Mouse (Mus musculus) limb, embryonic 14.5 days (tissue): ENCODE measurements around the gene Tcf12. TPM values are rescaled to one million over a fixed set of nuclear protein-coding genes. Genes with fewer than 3 reads are reported as not detected.

Experiments used
- ATAC-seq: fragments of 200-750 bp; cut with Nextera tagmentation; 2 replicates; pipeline ENCODE4 v1.8.0; 2017; ENCODE audit warnings: low read depth, moderate number of reproducible peaks, moderate TSS enrichment; ENCODE audit not compliant: low FRiP score
- DNase-seq: peaks from one replicate; pipeline ENCODE4 v3.0.0-alpha.2; 2015; ENCODE audit warnings: low spot score
- H3K27ac ChIP-seq: fragments of 300-500 bp; sonication (generic); replicated peaks from 2 replicates; pipeline ENCODE4 v1.5.1; 2014; ENCODE audit warnings: low read depth, mild to moderate bottlenecking, low read length, moderate library complexity, mixed read lengths
- H3K27me3 ChIP-seq: fragments of 300-500 bp; sonication (generic); 2 replicates; pipeline ENCODE4 v1.6.1; 2014; ENCODE audit warnings: low read length, mixed read lengths; ENCODE audit not compliant: control insufficient read depth, insufficient read depth
- H3K36me3 ChIP-seq: fragments of 300-500 bp; sonication (generic); 2 replicates; pipeline ENCODE4 v1.6.1; 2014; ENCODE audit warnings: mild to moderate bottlenecking, low read length, moderate library complexity, mixed read lengths; ENCODE audit not compliant: control insufficient read depth, insufficient read depth
- H3K4me1 ChIP-seq: fragments of 300-500 bp; sonication (generic); 2 replicates; pipeline ENCODE4 v1.6.1; 2014; ENCODE audit warnings: antibody characterized with exemption, low read length, mixed read lengths; ENCODE audit not compliant: control insufficient read depth, insufficient read depth
- H3K4me2 ChIP-seq: fragments of 300-500 bp; sonication (generic); replicated peaks from 2 replicates; pipeline ENCODE4 v1.6.1; 2014; ENCODE audit warnings: low read depth, mild to moderate bottlenecking, low read length, moderate library complexity; ENCODE audit not compliant: severe bottlenecking
- H3K4me3 ChIP-seq: fragments of 300-500 bp; sonication (generic); replicated peaks from 2 replicates; pipeline ENCODE4 v1.5.1; 2014; ENCODE audit warnings: low read length
- H3K9ac ChIP-seq: fragments of 300-500 bp; sonication (generic); 2 replicates; pipeline ENCODE4 v1.6.1; 2014; ENCODE audit warnings: mild to moderate bottlenecking, low read depth, low read length, moderate library complexity; ENCODE audit not compliant: severe bottlenecking
- H3K9me3 ChIP-seq: fragments of 300-500 bp; sonication (generic); 2 replicates; pipeline ENCODE4 v1.6.1; 2016; ENCODE audit warnings: low read length; ENCODE audit not compliant: control insufficient read depth
- POLR2A ChIP-seq: fragments of 200-500 bp; IDR thresholded peaks from 2 replicates; pipeline ENCODE4 v1.8.0; 2012; ENCODE audit warnings: inconsistent platforms, mild to moderate bottlenecking, moderate library complexity, borderline replicate concordance; ENCODE audit not compliant: insufficient read depth, insufficient read length; ENCODE audit errors: extremely low read depth
- WGBS: fragments of 180-500 bp; shearing (Covaris S2); extraction: QIAGEN DNeasy Blood & Tissue Kit; methylation state at CpG from one replicate; pipeline ENCODE4 v1.1.7; 2014; 5-methylcytosine and 5-hydroxymethylcytosine counted together
- microRNA-seq: library from miRNA; unstranded; fragments of <30 nt; microRNA quantifications from one replicate; pipeline ENCODE4, GENCODE M21; 2016
- polyA plus RNA-seq, 2 experiments: library from polyadenylated mRNA; depleted of rRNA in 1 of 2; stranded (reverse) in 1 of 2; unstranded in 1 of 2; fragments of >200 nt; fragmentation: Nextera tagmentation in 1 of 2; extraction: Ambion mirVana in 1 of 2; gene quantifications; 2 replicates each; pipeline versions ENCODE4 v1.2.1 to v1.2.3; 2012 to 2014

Gene Tcf12
- polyA plus RNA-seq, 2 experiments, result 111 to 158 TPM

DNA sequence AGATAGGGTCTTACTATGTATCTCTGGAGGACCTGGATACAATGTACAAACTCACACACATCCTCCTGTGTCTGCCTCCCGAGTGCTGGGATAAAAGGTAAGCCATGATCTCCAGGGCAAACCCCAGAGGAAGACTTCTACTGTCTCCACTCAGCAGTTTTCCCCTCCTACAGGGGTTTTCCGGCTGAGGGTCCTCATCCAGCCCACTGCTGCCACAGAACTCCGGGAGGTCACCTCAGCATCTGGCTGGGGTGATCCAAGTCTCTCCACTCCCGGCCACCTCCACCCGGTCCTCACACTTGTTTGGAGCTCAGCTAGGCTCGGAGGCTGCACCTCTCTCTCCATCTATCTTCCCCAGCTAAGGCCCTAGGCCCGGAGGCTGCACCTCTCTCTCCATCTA lies 308.4 kb downstream of the Tcf12 start:
- Histone ChIP-seq H3K4me1 (0 out of 2 replicates have a peak, but pooled peaks cover 3% of the 10 kb centered on the region), H3K9ac (no peak overlapping the region), H3K27ac (no peak overlapping the region), H3K4me3 (no peak overlapping the region), H3K27me3 (no peaks in the 10 kb centered on the region), H3K36me3 (no peaks in the 10 kb centered on the region), H3K9me3 (no peaks in the 10 kb centered on the region), H3K4me2 (no peak overlapping the region)
- TF ChIP-seq POLR2A, result no peak
- ATAC-seq (no peak), DNase-seq (no peak)
- 55% methylated on average over 7 of the region's 7 CpGs for WGBS

DNA sequence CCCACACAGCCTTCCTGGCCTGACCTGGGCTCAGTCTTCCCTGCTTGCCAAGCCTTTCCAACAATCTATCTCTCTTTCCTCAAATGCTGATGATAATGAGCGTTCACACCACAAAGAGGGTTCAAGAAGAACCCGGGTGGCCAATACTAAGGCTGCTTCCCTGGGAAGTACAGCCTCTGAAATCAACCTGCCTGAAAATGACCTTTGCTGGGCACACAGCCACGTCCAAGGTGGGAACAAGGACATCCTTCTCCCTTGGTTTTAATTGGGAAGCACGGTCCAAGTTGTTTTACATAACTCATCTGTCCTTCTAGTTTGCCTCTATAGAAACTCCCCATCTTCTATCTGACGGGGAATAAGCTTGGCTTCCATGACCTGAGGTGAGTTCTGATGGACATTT lies 312.1 kb downstream of the Tcf12 start:
- ATAC-seq, result no peak
- Histone ChIP-seq H3K36me3 (no peaks in the 10 kb centered on the region), H3K4me1 (0 out of 2 replicates have a peak, but pooled peaks cover 7% of the 10 kb centered on the region), H3K4me2 (no peak overlapping the region), H3K4me3 (no peak overlapping the region), H3K27me3 (no peaks in the 10 kb centered on the region), H3K9me3 (no peaks in the 10 kb centered on the region), H3K27ac (no peak overlapping the region), H3K9ac (no peak overlapping the region)
- 77% methylated on average over 5 of the region's 5 CpGs for WGBS
- TF ChIP-seq POLR2A, result no peak
- DNase-seq, result no peak

DNA sequence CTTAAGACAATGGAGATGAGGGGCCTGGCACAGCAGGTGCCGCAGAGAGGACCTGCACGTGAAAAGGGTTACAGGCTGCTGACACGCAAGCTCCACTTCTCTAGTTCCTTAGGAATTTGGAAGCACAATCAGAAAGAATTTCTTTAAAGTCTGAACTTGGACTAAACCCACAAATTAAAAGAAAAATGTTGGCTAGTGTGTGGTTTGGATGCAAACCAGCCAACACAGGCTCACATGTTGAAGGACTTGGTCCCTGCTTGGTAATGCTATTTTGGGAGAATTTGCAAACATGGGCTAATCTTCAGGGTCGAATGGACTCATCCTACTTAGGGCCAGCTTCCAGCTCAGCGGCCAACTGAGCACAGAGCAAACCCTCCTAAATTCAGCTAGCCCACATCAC lies 313.5 kb downstream of the Tcf12 start:
- Histone ChIP-seq H3K4me1 (0 out of 2 replicates have a peak, but pooled peaks cover 7% of the 10 kb centered on the region), H3K27ac (no peak overlapping the region), H3K9me3 (no peaks in the 10 kb centered on the region), H3K4me2 (no peak overlapping the region), H3K4me3 (no peak overlapping the region), H3K9ac (no peak overlapping the region), H3K36me3 (no peaks in the 10 kb centered on the region), H3K27me3 (no peaks in the 10 kb centered on the region)
- DNase-seq (no peak), ATAC-seq (no peak)
- no peak for TF ChIP-seq POLR2A
- WGBS, result 70% methylated on average over 5 of the region's 5 CpGs

Small RNAs within 50 kb of the gene (microRNA-seq; reads per million reads assigned to microRNA genes)
- gene Gm27450, result not detected

Other genes starting within 250 kb of the Tcf12 start
- gene Zfp280d, start 163.0 kb upstream of the Tcf12 start, polyA plus RNA-seq (2012; rRNA removed), result 52.8 and 60.6 TPM in 2 replicates
- gene Zfp280d, start 163.0 kb upstream of the Tcf12 start, polyA plus RNA-seq (2014; fragmentation: Nextera tagmentation; extraction: Ambion mirVana), result 39.1 and 47.6 TPM in 2 replicates